Mouse (Mus musculus) heart, postnatal 14 days (tissue): ENCODE results near the gene Trappc6a. TPM values are rescaled to one million over a fixed set of nuclear protein-coding genes. Genes with fewer than 3 reads are reported as not detected.
"Not testable (repeated sequence)": the region's sequence is repeated elsewhere in the genome, so short reads cannot be mapped to it uniquely, and the experiment has no call there.

Experiments
- DNase-seq, 2 experiments: peaks; one replicate each; pipeline ENCODE4 v3.0.0; 2021 to 2022
- intact Hi-C: fragments of 180-260 bp; cut with DNase I; formaldehyde crosslinking; loops from one replicate; pipeline ENCODE4 v1.15.1; 2025
- total RNA-seq, 2 experiments: library from RNA; stranded (reverse); gene quantifications; 2 replicates each; pipeline ENCODE4 v1.2.3; 2021

Trappc6a gene
- total RNA-seq, 2 experiments from 2014 or later, result 48.9 to 49.6 TPM

DNA sequence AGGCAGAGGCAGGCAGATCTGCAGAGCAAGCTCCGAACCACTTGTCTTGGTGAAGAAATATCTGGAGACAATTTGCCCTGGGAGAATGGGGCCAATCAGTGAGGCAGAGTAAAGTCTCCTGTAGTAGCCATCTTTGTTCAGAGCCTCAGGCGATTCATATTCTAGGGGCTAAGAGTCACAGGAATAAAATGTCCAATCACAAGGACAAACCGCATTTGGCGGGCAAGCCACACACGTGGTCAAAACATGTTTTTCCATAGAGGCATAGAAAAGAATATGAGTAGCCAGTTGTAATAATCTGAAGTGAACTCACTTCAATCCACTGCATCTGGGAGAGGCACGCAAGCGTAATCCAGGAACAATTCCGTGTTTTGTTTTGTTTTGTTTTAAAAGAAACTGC, 24.9 kb upstream of the Trappc6a start:
- intact Hi-C loops, result no loop called here
- DNase-seq, result no peak

DNA sequence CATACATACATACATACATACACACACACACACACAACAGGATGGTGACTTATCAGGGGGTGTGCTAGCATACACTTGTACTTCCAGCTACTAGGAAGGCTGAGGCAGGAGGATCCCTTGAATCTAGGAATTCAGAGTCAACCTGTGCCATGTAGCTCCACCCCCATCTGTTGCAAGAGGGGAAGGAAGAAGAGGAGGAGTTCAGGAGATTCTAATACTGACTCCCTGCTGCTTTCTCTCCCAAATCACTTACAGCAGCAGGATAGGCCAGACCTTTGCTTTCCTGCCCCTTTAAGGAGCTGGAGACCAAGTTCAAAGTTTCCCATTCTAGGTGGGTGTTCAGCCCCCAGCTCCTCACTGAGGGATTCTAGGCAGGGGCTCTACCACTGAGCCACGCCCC, 22.7 kb upstream of the Trappc6a start:
- intact Hi-C loops, result no loop called here
- DNase-seq, result no peak

DNA sequence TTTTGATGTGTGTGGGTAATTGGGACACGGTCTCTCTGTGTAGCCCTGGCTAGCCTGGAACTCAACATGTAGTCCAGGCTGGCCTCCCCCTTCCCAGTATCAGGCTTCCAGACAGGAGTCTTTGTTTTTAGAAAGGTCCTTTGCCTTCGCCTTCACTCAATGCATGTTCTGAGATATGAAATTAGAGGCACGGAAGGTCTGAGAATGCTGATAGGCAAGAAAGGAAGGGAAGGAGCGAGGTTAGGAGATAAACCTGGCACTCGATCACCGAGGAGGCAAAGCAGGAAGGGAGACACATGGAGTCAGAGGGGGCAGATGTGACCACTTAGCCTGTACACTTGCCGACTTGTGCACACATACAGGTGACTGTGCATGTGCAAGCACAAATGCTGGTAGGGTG, 21.6 kb upstream of the Trappc6a start:
- intact Hi-C loops, result no loop called here
- no peak for DNase-seq

DNA sequence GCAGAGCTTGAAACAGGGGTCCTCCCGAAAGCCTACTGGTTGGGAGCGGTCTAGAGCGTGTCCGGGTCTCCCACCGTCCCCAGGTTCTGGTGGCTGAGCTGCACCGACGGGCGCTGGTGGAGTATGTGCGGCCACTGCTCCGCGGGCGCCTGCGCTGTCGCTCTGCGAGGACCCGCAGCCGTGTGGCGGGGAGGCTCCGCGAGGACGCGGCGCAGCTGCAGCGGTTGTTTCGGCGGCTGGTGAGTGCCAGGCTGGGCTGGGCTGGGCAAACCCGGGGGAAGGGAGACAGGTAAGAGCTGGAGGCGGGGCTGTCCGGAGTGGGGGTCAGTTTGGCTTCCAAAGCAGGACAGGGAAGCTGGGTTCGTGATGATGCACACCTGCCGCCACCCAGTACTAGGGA, 18.7 kb upstream of the Trappc6a start:
- DNase-seq, result no peak
- intact Hi-C loops, result no loop called here

- peak; percentile 48 to 51 for DNase-seq
- intact Hi-C loops, result no loop called here
These were observed 16.5 kb upstream of the Trappc6a start for GRCm38 (mm10) chr7:19491731-19492130.

DNA sequence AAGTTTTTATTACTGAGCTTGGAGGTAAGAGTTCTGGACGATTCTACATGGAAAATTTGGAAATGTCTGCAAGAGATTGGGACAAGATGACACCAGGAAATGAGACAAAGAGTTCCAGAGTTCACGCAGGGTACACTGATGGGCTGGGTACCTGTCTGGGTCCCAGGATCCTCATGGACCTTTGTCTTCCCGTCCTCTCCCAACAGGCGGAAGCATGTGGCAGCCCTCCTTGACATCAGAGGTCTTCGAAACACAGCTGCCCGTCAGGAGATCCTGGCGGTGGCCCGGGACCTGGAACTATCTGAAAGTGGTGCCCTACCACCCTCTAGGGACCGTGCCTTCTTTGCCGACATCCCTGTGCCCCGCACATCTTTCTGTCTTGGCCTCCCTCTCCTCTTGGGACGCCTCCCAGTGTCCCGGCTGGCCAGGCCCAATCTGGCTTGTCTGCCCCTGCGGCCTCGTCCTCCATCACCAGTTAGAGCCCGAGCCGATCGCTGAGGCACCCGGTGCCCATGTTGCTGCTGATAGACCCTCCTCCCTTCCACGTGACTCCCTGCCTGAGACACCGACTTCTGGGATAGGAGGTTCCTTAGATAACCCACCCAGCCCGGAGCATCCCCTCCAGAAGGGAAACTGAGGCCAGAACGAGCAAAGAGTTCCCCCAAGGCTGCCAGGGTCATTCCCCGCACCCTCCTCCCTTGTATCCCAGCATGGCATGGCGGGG, 13.3 kb upstream of the Trappc6a start:
- intact Hi-C loops, result no loop called here

DNA sequence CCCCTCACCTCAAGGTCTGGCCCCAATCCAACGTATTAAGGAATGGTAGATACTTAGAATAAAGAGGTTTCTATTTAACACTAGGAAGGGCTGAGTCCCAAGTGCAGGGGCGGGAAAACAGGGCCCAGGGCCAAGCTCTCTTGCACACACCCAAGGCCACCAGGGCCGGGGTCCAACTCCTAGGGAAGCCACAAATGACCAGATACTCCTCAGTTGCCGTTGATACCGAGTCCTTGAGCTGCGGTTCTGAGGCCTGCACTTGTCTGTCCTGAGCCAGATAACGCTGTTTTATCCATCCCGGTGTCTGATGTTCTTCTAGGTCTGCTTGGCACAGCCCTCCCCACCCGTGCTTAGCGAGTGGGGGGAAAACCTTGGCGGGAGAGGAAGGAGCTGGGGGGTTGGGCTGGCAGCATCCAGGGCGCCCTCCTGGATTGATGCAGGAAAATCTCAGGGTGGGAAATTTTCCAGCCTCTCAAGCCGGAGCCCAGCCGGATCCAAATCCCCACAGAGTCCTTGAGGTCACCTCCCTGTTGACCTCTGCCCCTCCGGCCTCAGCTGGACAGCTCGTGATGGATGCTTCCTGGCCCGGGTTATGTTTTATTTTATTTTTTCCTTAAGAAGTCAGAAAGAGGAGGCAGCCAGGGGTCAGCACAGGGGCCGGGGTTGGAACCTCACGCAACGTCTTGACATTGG, 12.5 kb upstream of the Trappc6a start:
- intact Hi-C loops, result no loop called here
- peak; percentile 48 to 52 for DNase-seq

More for the DNA sequence above, 13.3 kb upstream of the Trappc6a start:
- DNase-seq, result no peak

DNA sequence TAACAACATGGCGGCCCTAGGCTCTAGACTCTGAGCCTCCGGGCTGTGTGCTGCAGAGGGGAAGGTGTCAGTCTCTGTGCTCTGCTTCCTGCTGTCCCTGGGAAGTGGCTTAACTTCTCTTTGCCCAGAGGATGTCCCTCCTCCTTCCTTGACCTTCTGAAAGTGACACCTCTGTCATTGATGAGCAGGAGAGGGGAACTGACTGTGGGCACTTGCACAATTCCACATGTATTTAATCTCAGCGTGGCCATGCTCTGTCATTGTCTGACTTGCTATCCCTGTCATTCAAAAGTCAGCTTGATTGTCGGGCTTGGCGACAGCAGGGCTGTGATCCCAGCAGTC, 12.0 kb upstream of the Trappc6a start:
- intact Hi-C loops, result no loop called here
- no peak for DNase-seq

GRCm38 (mm10) chr7:19498326-19498725, 9.9 kb upstream of the Trappc6a start:
- no peak for DNase-seq
- intact Hi-C loops, result no loop called here

GRCm38 (mm10) chr7:19500420-19501363, 7.5 kb upstream of the Trappc6a start:
- intact Hi-C loops, result loop anchor here (5.0 kb wide), 3 partner anchors 38 to 117 kb away; partner anchors contain the start of gene Exoc3l2
- no peak for DNase-seq

GRCm38 (mm10) chr7:19501658-19502057, 6.5 kb upstream of the Trappc6a start:
- DNase-seq, result no peak
- intact Hi-C loops, result loop anchor here (5.0 kb wide), 3 partner anchors 39 to 116 kb away; partner anchors contain the start of gene Exoc3l2

GRCm38 (mm10) chr7:19503481-19504068, 4.6 kb upstream of the Trappc6a start:
- intact Hi-C loops, result loop anchor here (5.0 kb wide), 3 partner anchors 41 to 114 kb away; partner anchors contain the start of gene Exoc3l2
- peak; percentile 52 to 70 for DNase-seq

- intact Hi-C loops, result loop anchor here (2.0 kb wide), 1 partner anchor 70 kb away; the partner anchor contains the start of genes Gemin7 and Zfp296
- DNase-seq, result no peak
These were observed 1.9 kb upstream of the Trappc6a start for GRCm38 (mm10) chr7:19506326-19506725.

DNA sequence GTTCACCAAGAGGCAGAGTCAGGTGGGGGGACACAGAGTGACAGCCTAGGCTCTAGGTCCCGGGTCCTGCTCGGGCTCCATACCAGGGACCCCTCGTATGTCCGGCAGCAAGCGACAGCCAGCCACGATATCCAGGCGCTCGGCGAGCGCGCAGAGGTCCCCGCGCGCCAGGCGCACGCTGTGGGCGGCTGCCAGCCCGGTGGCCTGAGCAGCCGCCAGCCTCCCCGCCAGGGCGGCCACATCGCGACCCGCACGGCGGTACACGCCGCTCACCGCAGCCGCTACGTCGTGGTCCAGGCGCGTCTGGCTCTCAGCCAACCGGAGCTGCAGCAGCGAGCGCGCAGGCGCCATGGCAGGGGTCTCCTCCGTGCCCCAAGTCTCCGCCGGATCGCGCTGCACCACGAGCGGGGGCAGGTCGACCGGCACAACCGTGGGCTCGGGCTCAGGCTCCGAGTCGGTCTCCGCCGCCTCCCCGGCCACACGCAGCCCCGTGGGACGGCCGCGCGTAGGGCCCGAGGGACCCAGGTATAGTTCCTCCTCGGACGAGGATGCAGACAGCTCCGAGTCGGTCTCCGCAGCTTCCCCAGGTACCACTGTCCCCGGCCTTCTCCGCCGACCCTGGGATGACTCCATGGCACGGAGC, 1.1 kb upstream of the Trappc6a start:
- peak; percentile 49 to 51 for DNase-seq
- intact Hi-C loops, result loop anchor here (2.0 kb wide), 1 partner anchor 70 kb away; the partner anchor contains the start of genes Gemin7 and Zfp296

DNA sequence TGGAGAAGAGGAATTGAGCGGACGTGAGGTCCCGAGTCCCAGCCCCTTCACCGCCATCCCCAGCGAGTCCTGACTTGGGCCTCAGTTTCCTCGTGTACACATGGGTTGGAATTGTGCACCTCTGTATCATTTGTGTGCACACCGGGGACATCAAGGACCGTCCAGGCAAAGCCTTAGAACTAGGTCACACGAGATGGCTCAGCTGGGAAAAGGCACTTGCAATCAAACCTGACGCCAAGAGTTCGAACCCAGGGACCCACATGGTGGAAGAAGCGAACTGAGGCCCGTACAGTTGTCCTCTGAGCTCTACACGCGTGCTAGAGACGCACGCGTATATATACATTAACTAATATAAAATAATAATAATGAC, 598 bp upstream of the Trappc6a start:
- DNase-seq, result no peak
- intact Hi-C loops, result loop anchor here (2.0 kb wide), 1 partner anchor 69 kb away; the partner anchor contains the start of genes Gemin7 and Zfp296

DNA sequence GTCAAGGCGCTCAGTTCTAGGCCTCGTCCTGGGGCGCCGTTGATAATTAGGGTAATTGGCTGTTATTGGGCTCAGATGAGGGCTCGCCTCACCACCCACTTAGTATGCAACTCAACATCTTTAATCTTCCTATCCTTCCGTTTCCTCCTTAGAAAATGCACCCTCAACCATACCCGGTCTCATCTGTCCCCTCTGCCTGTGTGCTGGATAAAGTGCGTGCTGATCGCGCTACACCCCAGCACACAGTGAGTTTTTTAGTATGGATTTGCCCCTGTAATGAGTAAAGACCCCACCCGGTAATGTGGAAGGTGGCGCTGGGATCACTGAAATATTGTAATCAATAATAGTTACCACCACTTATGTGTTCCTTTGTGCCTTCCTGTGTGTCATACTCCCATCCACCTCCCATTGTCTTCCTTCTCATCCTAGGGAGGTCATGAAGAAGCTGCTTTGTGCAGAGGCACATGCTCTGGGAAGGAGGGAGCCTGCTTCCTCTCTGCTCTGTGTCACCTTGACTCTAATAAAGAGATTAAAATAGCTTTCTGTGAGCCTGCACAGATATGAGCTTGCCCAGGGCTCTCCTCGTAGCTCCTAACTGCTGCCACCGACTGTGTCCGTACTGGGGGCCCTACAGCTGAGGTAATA, 851 bp downstream of the Trappc6a start:
- intact Hi-C loops, result no loop called here
- DNase-seq, result no peak

GRCm38 (mm10) chr7:19509786-19510185, 1.6 kb downstream of the Trappc6a start:
- no peak for DNase-seq
- intact Hi-C loops, result no loop called here

DNA sequence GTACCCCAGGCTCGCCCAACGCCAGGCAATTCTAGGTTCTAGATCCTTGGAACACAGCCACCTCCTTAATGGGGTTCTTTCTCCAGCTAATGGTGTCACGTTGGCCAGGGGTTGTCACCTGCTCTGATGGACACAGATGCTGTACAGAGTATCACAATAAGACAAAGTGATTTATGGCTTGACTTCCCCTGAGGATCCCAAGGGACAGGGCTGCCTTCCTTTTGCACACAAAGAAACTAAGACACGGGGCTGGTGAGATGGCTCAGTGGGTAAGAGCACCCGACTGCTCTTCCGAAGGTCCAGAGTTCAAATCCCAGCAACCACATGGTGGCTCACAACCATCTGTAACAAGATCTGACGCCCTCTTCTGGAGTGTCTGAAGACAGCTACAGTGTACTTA, 3.7 kb downstream of the Trappc6a start:
- DNase-seq, intact Hi-C loops: not testable (repeated sequence)

DNA sequence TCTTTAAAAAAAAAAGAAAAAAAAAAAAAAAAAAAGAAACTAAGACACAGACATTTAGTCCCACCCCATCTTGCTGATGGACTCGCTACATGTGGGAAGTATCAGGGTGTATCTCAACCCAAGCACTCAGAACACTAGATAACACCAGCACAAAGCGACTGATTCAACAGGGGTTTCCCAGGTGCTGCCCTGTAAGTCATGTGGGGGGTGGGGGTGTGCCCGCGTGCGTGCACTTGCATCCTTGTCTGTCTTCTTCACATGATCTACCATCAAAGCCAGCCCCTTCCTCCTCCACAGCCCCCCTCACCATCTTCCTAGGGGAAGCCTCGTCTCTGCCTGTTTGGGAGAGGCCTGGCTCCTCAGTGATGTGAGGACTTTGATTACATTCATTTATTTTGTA, 4.2 kb downstream of the Trappc6a start:
- no peak for DNase-seq
- intact Hi-C loops, result no loop called here
